Mouse (Mus musculus): ENCODE data around the gene Dennd1b. TPM values are rescaled to one million over a fixed set of nuclear protein-coding genes. Genes with fewer than 3 reads are reported as not detected.

Gene Dennd1b
- total and polyA plus RNA-seq, 3 experiments: 8.0 to 8.9 (median 8.0) TPM

DNA sequence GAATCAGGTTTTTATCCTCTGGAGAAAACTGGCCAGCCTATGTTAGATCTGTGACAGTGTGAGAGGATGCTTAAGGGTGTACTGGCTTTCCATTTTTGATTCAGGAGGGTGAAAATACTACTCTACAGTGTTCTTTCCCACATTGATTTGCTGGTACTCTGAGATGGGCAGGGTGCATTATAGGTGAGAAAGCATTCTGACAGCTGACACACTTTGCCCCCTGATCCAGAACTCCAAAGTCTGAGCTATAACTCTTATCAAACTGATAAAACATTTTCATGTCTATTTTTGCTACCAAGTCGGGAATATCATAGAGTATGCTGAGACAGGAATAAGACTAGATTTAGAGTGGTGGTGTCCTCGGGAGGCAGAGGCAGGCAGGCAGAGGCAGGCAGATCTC lies 2.3 kb downstream of the Dennd1b start:
- no peak for DNase-seq (ENCODE audit: extremely low read depth)
- Histone ChIP-seq H3K27me3 (replicated peaks) (peaks cover 2% of the 10 kb centered on the region), H3K9ac (ENCODE audit: insufficient read depth, low read depth) (no peak overlapping the region), H3K9me3 (replicated peaks; ENCODE audit: low read length) (no peaks in the 10 kb centered on the region), H3K4me2 (ENCODE audit: insufficient read depth, low read depth, poor library complexity, severe bottlenecking) (no peak overlapping the region), H3K36me3 (replicated peaks in 1 of 2; ENCODE audit: control insufficient read depth in 1 of 2, insufficient read depth in 1 of 2, low read length in 1 of 2) (peaks cover 9 to 31% of the 10 kb centered on the region in 2 experiments), H3K79me2 (replicated peaks; ENCODE audit: control insufficient read depth, extremely low read depth, insufficient read depth, poor library complexity, severe bottlenecking) (peaks cover 10% of the 10 kb centered on the region), H3K4me1 (ENCODE audit: control insufficient read depth in 1 of 2, insufficient read depth in 2 of 2) (peaks cover 0 to 42% of the 10 kb centered on the region in 2 experiments; a peak in 2 of 4 replicates), H3K4me3 (replicated peaks in 1 of 3; ENCODE audit: low read depth in 2 of 3, low read length in 2 of 3, poor library complexity in 1 of 3) (no peak overlapping the region), H3K27ac (ENCODE audit: insufficient read depth, low read depth) (no peak overlapping the region)
- no peak for TF ChIP-seq ZC3H11A (IDR thresholded peaks at IDR 0.05; ENCODE audit: low read depth, low read length)
- no peak for TF ChIP-seq HCFC1 (IDR thresholded peaks at IDR 0.05; ENCODE audit: low read depth, low read length)
- no peak for TF ChIP-seq KAT2A (IDR thresholded peaks at IDR 0.05; ENCODE audit: insufficient replicate concordance, low read length)
- no peak for TF ChIP-seq USF1 (IDR thresholded peaks at IDR 0.05; ENCODE audit: low read depth, low read length)
- TF ChIP-seq GABPA (IDR thresholded peaks at IDR 0.05; ENCODE audit: insufficient replicate concordance, low read depth, low read length): no peak
- TF ChIP-seq MAFK (IDR thresholded peaks at IDR 0.05; ENCODE audit: insufficient replicate concordance, low read length): no peak
- no peak for TF ChIP-seq E2F4 (IDR thresholded peaks at IDR 0.05; ENCODE audit: insufficient replicate concordance, low read depth, low read length)
- TF ChIP-seq SIN3A (IDR thresholded peaks at IDR 0.05; ENCODE audit: low read length): no peak
- no peak for TF ChIP-seq MXI1 (IDR thresholded peaks at IDR 0.05; ENCODE audit: low read depth, low read length)
- TF ChIP-seq MAX (IDR thresholded peaks at IDR 0.05; ENCODE audit: low read length): no peak
- no peak for TF ChIP-seq SMC3 (IDR thresholded peaks at IDR 0.05; ENCODE audit: low read depth, low read length)
- TF ChIP-seq MEF2A (IDR thresholded peaks at IDR 0.05; ENCODE audit: borderline replicate concordance, low read depth, low read length): no peak
- no peak for TF ChIP-seq PAX5 (IDR thresholded peaks at IDR 0.05; ENCODE audit: low read length)
- no peak for TF ChIP-seq ZNF384 (IDR thresholded peaks at IDR 0.05; ENCODE audit: low read depth, low read length)
- dilution Hi-C loops (cut with MboI; ENCODE audit: extremely low pct_ligation_motif_present, extremely low pct_unique_long_range_greater_than_20kb, low sequenced_read_pairs): no loop called here
- in situ Hi-C loops (cut with MboI; ENCODE audit: low pct_ligation_motif_present, low pct_unique_long_range_greater_than_20kb, low sequenced_read_pairs): no loop called here

DNA sequence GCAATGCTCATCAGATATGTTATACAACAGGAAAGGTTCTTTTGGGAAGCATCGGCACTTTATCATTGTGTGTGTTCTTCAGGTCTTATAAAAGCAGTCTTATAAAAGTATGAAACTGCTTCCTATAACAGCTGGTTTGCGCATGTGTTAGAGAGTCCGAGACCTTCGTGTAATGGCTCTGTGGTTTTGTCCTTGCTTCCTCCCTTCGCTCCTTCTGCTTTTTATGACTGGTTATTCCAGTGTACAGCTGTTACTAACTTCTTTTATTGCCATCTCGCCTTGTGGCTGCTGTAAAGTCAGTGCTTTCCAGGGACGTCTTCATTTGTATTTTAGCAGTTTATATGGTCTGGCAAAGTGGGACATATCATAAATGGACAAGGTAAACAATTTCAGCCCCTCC lies 4.2 kb downstream of the Dennd1b start:
- Histone ChIP-seq H3K27ac (ENCODE audit: insufficient read depth, low read depth) (no peak overlapping the region), H3K4me2 (ENCODE audit: insufficient read depth, low read depth, poor library complexity, severe bottlenecking) (no peak overlapping the region), H3K27me3 (replicated peaks) (no peaks in the 10 kb centered on the region), H3K4me1 (ENCODE audit: control insufficient read depth in 1 of 2, insufficient read depth in 2 of 2) (peaks cover 0 to 53% of the 10 kb centered on the region in 2 experiments; a peak in 2 of 4 replicates), H3K36me3 (replicated peaks in 1 of 2; ENCODE audit: control insufficient read depth in 1 of 2, insufficient read depth in 1 of 2, low read length in 1 of 2) (peaks cover 9 to 34% of the 10 kb centered on the region in 2 experiments), H3K4me3 (replicated peaks in 1 of 3; ENCODE audit: low read depth in 2 of 3, low read length in 2 of 3, poor library complexity in 1 of 3) (no peak overlapping the region), H3K9ac (ENCODE audit: insufficient read depth, low read depth) (no peak overlapping the region), H3K9me3 (replicated peaks; ENCODE audit: low read length) (no peaks in the 10 kb centered on the region), H3K79me2 (replicated peaks; ENCODE audit: control insufficient read depth, extremely low read depth, insufficient read depth, poor library complexity, severe bottlenecking) (peaks cover 14% of the 10 kb centered on the region)
- dilution Hi-C loops (cut with MboI; ENCODE audit: extremely low pct_ligation_motif_present, extremely low pct_unique_long_range_greater_than_20kb, low sequenced_read_pairs): no loop called here
- DNase-seq (ENCODE audit: extremely low read depth): no peak
- TF ChIP-seq CTCF (conservative IDR thresholded peaks at IDR 0.05 in 1 of 2, IDR thresholded peaks at IDR 0.05 in 1 of 2; ENCODE audit: low read depth in 2 of 2, low read length in 2 of 2) (no peak), MAFK (IDR thresholded peaks at IDR 0.05; ENCODE audit: insufficient replicate concordance, low read length) (no peak), NRF1 (IDR thresholded peaks at IDR 0.05; ENCODE audit: low read depth, low read length) (no peak), MAZ (IDR thresholded peaks at IDR 0.05; ENCODE audit: low read depth, low read length) (no peak), MAX (IDR thresholded peaks at IDR 0.05; ENCODE audit: low read length) (no peak), TBP (conservative IDR thresholded peaks at IDR 0.05; ENCODE audit: low read depth, low read length) (no peak), POLR2AphosphoS2 (IDR thresholded peaks at IDR 0.05; ENCODE audit: low read depth, low read length) (no peak), E2F4 (IDR thresholded peaks at IDR 0.05; ENCODE audit: insufficient replicate concordance, low read depth, low read length) (no peak), NELFE (IDR thresholded peaks at IDR 0.05; ENCODE audit: low read depth, low read length) (no peak), USF1 (IDR thresholded peaks at IDR 0.05; ENCODE audit: low read depth, low read length) (no peak), RAD21 (IDR thresholded peaks at IDR 0.05; ENCODE audit: low read depth, low read length) (no peak), SIN3A (IDR thresholded peaks at IDR 0.05; ENCODE audit: low read length) (no peak), JUN (IDR thresholded peaks at IDR 0.05; ENCODE audit: insufficient read depth, low read depth, low read length) (no peak), USF2 (conservative IDR thresholded peaks at IDR 0.05; ENCODE audit: low read depth, low read length) (no peak), GABPA (IDR thresholded peaks at IDR 0.05; ENCODE audit: insufficient replicate concordance, low read depth, low read length) (no peak), RCOR1 (conservative IDR thresholded peaks at IDR 0.05; ENCODE audit: low read depth, low read length) (no peak), EP300 (IDR thresholded peaks at IDR 0.05; ENCODE audit: low read length) (no peak), IRF4 (IDR thresholded peaks at IDR 0.05; ENCODE audit: low read depth, low read length) (no peak), BHLHE40 (IDR thresholded peaks at IDR 0.05; ENCODE audit: low read depth, low read length) (no peak)
- in situ Hi-C loops (cut with MboI; ENCODE audit: low pct_ligation_motif_present, low pct_unique_long_range_greater_than_20kb, low sequenced_read_pairs): no loop called here
